Mouse (Mus musculus): Measurements from ENCODE around the gene Colgalt1.

DNA sequence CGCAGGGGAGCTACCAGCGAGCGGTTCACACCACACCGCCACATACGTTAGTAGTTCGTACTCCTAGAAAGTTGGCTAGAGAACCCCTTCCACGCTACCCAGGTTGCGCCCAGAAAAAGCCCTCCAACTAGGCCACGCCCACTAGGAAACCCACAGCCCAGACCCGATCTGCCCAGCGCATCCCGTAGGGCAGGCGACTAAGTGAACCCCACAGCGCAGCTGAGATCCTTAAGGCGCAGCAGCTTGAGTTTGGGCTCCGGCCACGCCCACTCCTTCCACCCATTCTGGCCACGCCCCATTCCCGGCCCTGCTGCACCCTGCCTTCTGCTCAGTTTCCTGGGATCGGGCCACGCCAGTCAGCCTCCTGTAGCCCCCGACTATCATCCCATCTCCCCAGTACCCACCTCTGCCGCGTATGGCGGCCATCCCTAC is 19.0 kb downstream of the Colgalt1 start:
- TF ChIP-seq CTCF (IDR thresholded peaks at IDR 0.05; ENCODE audit: insufficient read depth, low read length) (no peak), POLR2A (IDR thresholded peaks at IDR 0.05; ENCODE audit: borderline replicate concordance, extremely low read depth, low read depth, low read length) (no peak)
